Mouse (Mus musculus) embryonic fibroblast, embryonic 13.5 days (primary cell): ENCODE data around the gene Cdk17.

Experiments
- CTCF ChIP-seq: IDR thresholded peaks from 2 replicates; pipeline ENCODE4 v1.5.1; 2011; ENCODE audit warnings: mild to moderate bottlenecking, control low read depth, low read length, moderate library complexity, borderline replicate concordance; ENCODE audit not compliant: insufficient read depth
- POLR2A ChIP-seq: IDR thresholded peaks from 2 replicates; pipeline ENCODE4 v1.6.1; 2011; ENCODE audit warnings: low read depth, mild to moderate bottlenecking, control low read depth, low read length, moderate library complexity

DNA sequence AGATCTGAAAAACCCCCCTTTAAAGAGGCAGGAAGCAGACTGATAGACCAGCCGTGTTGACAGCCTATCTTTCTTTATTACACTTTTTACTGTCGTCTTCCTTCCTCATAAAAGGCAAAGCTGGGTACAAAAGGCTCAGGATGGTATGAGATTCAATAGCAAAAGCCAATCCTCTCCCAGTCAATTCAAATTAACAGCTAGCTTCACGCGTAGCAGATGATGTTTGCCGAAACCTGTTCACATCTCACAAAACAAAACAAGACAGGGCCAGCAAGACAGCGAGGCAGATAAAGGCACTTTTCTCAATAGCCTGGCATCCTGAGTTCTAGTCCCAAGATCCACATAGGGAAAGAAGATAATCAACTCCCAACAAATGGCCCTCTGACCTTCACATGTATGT lies 128.7 kb downstream of the Cdk17 start:
- TF ChIP-seq CTCF = no peak
- TF ChIP-seq POLR2A = no peak
